Mouse (Mus musculus): Measurements from ENCODE around the gene Lrmp. TPM values are rescaled to one million over a fixed set of nuclear protein-coding genes. Genes with fewer than 3 reads are reported as not detected.
A peak's percentile ranks its signal among the peaks of the same experiment; 100 is the strongest.

The Lrmp gene
- total RNA-seq, 1 experiment from 2014 or later: 300 TPM

DNA sequence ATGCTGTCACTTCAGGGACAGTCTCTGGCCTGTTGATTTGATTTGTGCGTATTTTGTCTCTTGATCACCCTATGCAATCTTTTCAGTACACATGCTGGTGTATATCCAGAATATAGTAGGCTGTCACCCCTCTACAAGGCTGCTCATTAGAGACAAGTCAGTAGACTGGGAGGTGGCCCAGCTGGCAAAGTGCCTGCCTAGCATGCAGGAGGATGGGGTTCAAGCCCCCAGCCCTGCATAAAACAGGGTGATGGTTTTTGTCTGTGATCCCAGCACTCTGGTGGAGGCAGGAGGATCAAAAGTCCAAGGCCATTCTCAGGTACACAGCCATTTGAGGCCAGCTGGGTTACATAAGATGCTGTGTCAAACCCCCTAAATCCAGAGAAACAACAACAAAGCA, 70.6 kb downstream of the Lrmp start:
- no peak for ATAC-seq (ENCODE audit: extremely low read depth, insufficient number of reproducible peaks, low FRiP score, poor library complexity, severe bottlenecking)

DNA sequence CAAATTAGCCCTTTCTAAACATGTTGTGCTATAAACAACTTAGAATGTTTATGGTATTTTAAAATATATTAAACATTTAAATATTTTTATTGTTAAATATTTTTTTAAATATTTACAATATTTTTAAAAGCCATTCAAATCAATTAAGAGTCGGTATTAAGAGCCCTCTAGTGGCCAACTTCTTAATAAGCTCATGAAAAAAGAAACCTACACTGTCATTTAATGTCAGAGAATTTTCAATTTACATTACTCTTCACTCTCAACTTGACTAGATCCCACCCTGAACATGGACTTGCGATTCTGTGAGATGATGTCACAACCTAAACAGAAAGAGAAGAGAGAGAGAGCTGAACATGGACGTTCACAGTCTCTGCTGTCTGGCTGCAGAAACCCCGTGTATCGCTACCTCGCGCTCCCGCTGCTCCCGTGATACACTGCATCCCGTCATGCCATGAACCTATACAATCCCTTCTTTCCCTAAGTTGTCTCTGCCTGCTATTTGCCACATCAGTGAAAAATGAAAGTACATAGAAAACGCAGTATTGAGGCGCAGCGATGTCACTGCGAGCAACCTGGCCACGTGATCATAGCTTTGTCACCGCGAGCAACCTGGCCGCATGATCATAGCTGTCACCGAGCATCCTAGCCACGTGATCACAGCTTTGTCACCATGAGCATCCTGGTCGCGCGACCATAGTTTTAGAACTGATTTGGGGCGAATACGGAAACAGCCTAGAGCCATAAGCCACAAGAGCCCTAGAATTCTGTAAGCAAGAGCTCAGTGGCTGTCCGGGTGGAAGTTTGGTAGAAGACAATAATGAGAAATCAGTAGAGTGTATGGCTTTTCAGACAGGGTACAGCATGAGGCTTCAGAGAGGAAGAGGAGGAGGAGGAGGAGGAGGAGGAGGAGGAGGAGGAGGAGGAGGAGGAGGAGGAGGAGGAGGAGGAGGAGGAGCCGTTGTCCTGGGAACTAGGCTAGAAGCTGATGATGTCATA, 71.9 kb downstream of the Lrmp start:
- ATAC-seq (ENCODE audit: extremely low read depth, insufficient number of reproducible peaks, low FRiP score, poor library complexity, severe bottlenecking): peak; percentile 67

DNA sequence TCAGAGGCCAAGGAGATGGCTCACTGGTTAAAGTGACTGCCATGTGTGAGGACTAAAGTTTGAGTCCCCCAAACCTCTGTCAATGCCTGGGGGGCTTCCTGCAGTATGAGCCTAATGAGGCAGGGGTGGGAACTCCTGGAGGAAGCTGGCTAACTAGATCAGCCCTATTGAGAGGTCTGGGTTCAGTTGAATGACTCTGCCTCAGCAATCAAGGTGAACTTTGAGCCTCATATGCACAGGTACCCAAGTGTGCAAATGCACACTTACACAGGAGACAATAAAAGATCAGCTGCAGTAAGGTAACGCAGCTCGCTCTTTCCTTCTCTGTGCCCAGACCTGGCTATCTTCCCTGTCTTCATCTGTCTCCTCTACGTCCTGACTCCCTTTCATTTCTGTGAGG, 77.6 kb downstream of the Lrmp start:
- ATAC-seq (ENCODE audit: extremely low read depth, insufficient number of reproducible peaks, low FRiP score, poor library complexity, severe bottlenecking): no peak

DNA sequence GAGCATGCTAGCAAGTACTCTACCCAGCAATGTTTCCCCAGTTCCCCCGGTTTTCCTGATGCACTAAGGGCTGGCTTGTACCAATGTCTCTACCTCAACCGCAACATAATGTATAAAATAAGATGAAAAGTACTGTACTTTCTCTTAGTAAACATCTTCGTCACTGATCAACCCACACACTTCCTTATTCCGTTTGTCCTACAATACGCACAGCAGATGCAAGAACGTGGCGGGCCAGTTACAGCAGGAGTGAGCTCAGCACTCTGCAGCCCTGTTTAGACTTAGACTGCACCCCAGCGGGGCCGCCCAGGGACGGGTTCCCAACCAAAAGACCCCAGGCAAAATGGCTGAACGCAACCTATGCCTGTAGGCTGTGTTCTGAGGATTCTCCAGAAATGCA, 78.0 kb downstream of the Lrmp start:
- ATAC-seq (ENCODE audit: extremely low read depth, insufficient number of reproducible peaks, low FRiP score, poor library complexity, severe bottlenecking): peak; percentile 67

DNA sequence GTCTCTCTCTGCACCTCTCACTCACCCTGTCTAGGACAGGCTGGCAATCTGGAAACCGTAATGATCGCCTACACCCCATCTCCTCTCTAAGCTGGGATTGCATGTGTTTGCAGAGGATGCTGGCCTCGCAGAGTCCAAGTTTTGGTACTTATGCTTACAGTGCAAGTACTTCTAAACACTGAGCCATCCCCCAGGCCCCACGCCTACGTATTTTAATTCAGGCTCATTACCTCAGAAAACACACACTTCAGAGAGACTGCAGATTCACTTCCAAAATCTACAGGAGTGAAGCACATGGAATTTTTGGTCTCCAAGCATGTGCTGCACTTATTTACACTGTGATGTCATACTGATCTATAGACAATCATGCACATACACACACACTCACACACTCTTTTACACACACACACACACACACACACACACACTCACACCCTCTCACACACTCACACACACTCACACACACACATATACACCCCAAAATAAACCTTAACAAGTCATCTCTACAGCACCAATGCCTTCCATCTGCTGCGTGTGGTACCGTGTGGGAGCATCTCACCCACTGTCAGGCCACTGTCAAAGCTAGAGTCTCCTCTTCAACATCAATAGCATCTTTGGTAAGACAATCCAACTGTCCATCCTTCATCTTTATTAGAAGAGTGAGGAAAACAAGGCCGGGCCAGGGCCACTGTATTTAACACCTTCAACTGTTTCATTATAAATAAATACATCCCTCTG, 82.7 kb downstream of the Lrmp start:
- no peak for ATAC-seq (ENCODE audit: extremely low read depth, insufficient number of reproducible peaks, low FRiP score, poor library complexity, severe bottlenecking)

DNA sequence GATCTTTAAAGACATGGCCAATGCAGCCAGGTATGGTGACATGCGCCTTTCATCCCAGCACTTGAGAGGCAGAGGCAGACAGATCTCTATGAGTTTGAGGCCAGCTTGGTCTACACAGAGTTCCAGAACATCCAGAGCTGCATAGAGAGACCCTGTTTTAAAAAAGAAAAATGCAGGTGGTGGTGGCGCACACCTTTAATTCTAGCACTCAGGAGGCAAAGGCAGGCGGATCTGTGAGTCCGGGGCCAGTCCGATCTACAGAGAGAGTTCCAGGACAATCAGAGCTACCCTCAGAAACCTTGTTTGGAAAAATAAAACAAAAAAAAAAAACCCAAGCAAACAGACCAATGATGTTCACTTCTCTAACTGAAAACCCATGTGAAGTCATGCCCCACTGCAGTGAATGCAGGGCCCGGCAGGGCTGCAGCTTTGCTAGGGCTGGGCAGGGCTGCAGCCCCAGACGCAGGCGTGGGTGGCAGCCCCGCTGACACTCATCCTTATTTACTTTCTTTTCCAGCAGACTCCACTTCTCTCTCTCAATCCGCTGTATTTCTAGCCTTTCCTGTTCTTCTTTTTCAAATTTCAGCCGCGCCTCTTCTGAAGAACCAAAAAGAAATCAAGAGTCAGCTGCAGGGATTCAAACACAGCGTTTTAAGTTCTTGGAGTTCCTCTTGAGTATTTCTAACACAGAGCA, 87.1 kb downstream of the Lrmp start:
- no peak for ATAC-seq (ENCODE audit: extremely low read depth, insufficient number of reproducible peaks, low FRiP score, poor library complexity, severe bottlenecking)

DNA sequence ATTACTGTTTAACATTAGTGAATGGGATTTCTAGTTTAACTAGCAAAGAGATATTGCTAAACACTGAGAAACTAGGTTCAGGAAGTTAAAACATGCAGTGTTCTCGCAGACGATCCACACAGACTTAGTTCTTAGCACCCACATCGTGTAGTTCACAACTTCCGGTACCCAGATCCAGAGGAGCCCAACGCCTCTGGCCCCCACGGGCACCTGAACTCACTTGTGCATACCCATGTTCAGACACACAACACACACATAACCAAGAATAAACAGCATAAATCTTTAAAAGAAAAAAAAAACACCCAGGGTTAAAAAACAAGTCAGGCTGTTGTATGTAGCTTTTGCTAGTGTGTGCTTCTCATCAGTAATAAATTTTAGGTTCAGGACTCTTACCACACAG, 89.0 kb downstream of the Lrmp start:
- ATAC-seq (ENCODE audit: extremely low read depth, insufficient number of reproducible peaks, low FRiP score, poor library complexity, severe bottlenecking): no peak

DNA sequence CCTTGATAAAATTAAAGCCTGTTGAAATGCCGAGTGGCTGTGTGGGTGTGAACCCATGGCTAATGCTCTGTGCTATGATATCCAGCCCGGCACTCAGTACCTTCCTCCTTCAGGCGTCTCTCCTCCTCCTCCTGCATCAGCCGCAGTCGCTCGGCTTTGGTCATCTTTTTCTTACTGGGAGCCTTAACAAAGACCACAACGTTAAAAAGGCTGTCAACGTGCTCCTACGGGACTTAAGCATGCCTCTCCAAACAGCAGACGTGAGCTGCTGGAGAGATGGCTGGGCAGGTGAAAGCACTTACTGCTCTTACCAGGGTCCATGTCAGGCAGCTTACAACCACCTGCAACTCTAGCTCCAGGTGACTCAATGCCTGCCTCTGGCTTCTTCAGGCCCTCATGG, 89.7 kb downstream of the Lrmp start:
- no peak for ATAC-seq (ENCODE audit: extremely low read depth, insufficient number of reproducible peaks, low FRiP score, poor library complexity, severe bottlenecking)

DNA sequence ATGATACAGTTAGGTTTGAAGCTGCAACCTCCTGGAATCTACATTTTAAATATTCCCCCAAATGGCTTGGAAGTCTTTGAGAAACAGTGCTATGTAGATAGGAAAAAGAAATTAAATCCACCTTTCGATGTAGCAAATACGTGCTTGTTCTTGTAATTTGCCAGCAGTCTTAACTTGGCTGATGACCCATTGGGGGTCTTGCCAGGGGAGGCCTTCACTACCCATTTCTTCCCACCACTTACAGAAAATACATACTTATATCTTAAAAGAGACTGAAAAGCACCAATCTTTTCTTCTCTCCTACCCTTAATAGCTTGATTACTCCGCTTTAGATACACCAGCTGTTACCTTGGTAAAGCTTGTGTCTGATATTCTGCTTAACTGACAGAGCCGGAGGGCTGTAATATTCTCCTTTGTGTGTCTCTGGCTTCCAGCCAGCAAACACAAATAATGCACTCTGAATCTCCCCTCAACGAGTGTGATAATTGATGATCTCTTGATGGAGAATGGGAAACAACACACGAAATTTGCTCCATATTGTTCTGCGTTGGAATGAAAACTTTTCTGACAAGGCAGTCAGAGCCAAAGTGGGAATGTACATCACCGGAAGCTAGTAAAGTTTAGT, 94.7 kb downstream of the Lrmp start:
- no peak for ATAC-seq (ENCODE audit: extremely low read depth, insufficient number of reproducible peaks, low FRiP score, poor library complexity, severe bottlenecking)

DNA sequence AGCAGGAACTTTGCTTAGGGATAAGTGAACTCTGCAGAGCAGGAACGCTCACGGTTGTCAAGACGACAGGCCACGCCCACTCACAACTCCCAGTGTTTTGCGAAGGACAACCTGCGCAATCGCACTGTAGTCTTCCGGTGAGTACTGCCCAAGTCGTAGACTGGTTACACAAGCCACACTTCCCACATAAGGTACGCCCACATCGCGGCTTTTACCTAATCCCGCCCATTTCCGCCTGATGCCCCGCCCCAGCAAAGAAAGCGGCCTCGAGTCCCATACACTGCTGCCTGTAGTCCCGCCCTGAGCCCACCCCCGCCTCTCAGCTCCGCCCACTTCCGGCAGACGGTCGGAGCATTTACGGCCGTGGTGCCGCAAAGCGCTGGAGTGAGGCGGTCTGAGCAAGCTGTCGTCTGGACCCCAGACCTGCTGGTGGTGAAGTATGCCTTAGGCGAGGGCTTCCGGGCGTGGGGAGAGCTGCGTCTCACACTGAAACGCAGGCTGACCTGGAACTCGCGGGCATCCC, 95.4 kb downstream of the Lrmp start, which contains the start of the genes Casc1 and Etfrf1:
Casc1 (minus strand) TSS at position 190 of the 523 bp plus-strand sequence.
Etfrf1 (plus strand) TSS at position 319 of the 523 bp plus-strand sequence.
- ATAC-seq (ENCODE audit: extremely low read depth, insufficient number of reproducible peaks, low FRiP score, poor library complexity, severe bottlenecking): peak; percentile 95

DNA sequence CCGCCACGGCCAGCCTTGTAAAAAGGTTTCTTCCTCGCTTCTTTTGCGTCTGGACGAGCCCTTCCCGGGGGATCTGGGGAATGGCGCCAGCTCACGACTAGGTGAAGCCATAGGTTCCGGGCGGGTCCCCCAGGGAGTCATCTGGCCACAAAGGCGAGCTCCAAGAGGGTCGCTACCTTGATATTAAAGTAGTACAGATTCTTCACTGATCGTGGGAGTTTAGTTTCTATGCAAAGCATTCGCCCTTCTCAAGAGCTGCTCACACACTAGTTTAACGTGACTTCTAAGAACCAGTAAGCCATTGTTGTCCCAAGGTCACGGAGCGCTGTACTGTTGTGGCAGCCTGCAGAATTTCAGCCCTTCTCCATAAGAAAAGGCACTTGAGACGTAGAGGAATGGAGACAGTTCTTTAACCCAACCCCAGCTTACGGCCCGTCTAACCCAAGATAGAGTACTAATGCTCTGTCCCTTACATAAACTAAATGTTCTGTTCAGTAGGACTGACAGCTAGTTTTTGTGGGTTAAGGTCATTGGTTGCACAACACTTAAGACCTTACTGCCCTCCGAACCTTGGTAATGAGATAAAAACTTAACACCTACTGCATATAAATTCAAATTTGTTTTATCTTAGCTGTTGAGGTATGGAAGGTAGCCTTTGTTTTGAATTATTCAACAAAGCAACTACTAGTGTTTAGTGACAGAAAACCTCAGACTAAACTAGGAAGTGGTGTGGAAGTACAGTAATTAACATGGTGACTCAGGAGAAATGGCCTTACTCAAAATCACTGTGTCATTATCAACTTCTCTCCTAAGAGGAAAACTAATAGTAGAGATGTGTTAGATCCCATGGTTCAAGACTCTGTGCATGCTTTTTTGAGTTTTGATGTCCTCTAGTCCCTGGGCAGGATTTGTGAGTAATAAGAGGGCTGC, 96.2 kb downstream of the Lrmp start:
- no peak for ATAC-seq (ENCODE audit: extremely low read depth, insufficient number of reproducible peaks, low FRiP score, poor library complexity, severe bottlenecking)

DNA sequence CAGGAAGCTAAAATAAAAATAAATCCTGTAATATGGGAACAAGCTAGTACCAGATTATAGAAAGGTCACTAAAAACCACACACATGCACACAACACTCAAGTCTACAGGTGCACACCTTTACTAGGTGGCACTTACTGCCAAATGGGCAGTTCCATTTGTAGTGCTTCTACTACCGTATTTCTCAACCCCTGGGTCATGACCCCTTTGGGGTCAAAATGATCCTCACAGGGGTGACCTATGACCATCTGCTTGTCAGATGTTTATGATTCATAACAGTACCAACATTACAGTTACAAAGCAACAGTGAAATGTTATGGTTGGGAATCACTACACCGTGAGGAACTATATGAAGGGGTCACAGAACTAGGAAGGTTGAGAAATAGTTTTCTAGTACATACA, 98.5 kb downstream of the Lrmp start:
- no peak for ATAC-seq (ENCODE audit: extremely low read depth, insufficient number of reproducible peaks, low FRiP score, poor library complexity, severe bottlenecking)

DNA sequence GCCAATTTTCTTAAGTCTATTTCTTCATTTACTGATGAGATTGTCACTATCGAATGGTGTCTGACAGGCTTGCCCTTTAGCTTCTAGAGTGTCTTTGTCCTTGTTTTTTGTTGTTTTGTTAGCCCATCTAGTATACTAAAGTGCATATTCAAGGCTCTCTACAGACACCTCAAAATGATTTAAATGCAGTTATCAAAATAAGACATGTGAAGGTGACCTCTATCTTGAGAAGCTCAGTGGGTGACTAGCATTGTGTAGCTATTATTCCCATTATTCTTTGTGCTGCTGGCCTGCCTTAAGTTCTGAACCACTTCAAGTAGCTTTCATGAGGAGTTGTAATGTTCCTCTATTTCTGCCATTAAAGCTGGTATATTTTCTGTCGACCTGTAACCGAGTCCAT, 100.4 kb downstream of the Lrmp start:
- no peak for ATAC-seq (ENCODE audit: extremely low read depth, insufficient number of reproducible peaks, low FRiP score, poor library complexity, severe bottlenecking)

DNA sequence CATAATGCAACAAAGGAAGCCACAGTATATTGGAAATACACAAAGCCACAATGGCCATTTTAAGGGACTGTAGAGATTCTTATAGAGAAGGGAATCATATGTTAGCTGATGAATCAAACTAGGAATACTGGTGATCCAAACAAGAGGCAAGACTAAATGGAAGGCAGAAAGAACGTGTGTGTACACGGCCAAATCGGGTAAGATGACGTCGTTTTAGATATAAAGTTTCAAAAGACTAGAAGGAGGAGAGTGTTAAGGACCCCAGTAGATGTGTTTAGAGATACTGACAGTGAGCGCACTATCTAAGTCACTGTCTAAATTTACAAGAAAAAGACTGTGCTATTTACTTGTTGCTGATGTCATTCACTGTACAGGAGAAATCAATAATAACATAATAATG, 108.8 kb downstream of the Lrmp start:
- no peak for ATAC-seq (ENCODE audit: extremely low read depth, insufficient number of reproducible peaks, low FRiP score, poor library complexity, severe bottlenecking)
